Mouse (Mus musculus): ENCODE data around the gene Gm29797. TPM values are rescaled to one million over a fixed set of nuclear protein-coding genes. Genes with fewer than 3 reads are reported as not detected.

The Gm29797 gene
- polyA plus RNA-seq (2016; fragmentation: Nextera tagmentation; extraction: Ambion mirVana), result not detected in 2 replicates

DNA sequence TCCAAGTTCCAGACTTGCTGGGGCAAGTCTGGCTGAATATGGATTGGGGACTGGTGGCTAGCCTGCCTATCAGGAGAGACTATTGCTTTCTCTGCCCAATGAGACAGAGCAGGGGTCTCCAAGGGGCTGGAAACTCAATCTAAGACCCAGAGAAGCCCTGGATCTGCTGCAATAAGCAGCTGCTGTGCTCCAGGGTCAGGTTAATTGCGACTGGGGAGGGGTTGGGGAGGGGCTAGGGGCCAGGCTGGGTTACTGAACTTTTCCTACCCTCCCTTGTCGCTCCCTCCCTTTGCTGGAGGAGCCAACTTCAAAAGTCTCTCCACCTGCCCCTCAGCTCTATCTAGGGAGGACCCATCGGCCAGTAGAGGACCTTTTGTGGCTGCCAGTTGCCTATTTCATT lies at the start of gene Gm29797:
Gene Gm29797, plus strand, starts transcription at position 301 of the 400 bp plus-strand sequence.
- Histone ChIP-seq H3K4me3 (no peak within 1 kb of the TSS), H3K36me3 (peaks cover 68% of the 10 kb centered on the region), H3K27me3 (ENCODE audit: insufficient read depth, poor library complexity, severe bottlenecking) (no peaks in the 10 kb centered on the region), H3K27ac (no peak within 1 kb of the TSS), H3K9me3 (no peaks in the 10 kb centered on the region), H3K4me1 (replicated peaks) (peaks cover 18% of the 10 kb centered on the region)
- no peak for DNase-seq (ENCODE audit: low spot score)
- WGBS, result 69% methylated on average over 3 of the region's 3 CpGs

DNA sequence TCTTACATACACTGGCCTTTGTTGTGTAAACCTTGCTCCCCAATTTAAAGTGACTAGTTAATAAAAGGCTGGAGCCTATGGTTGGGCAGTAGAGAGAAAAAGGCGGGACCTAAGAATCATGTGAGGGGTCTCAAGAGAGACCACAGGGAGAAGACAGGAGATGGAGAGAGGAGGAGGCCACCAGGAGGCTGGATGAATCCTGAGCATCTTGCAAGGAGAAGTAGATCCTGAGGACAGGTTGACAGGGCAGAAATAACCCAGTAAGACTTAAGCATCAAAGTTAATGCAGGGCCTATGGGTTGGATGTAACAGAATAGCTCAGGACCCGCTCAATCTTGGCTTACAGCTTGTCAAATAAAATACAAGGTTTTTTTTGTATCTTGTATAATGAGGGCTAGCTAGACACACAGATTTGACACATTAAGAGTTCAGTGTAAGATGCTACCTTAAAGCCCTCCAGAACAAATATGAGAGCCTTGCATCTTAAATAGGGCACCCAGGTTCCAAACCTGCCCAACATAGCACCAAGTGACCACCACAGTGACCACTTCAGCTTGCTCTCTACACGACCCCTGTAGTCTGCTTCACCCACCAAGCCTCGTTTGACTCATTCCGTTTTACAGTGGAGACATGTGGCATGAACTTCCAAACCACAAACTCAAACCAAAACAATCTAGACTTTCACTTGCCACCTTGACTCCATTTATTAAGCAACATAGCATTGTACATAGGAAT lies 37.9 kb upstream of the Gm29797 start:
- no peaks in the 10 kb centered on the region for H3K9me3 ChIP-seq
- H3K27ac ChIP-seq, result no peak overlapping the region
- no peak overlapping the region for H3K4me3 ChIP-seq
- no peaks in the 10 kb centered on the region for H3K4me1 ChIP-seq (replicated peaks)
- no peak for DNase-seq (ENCODE audit: low spot score)
- H3K27me3 ChIP-seq (ENCODE audit: insufficient read depth, poor library complexity, severe bottlenecking), result no peaks in the 10 kb centered on the region
- H3K36me3 ChIP-seq, result peaks cover 84% of the 10 kb centered on the region
- 90% methylated on average over 5 of the region's 5 CpGs for WGBS

DNA sequence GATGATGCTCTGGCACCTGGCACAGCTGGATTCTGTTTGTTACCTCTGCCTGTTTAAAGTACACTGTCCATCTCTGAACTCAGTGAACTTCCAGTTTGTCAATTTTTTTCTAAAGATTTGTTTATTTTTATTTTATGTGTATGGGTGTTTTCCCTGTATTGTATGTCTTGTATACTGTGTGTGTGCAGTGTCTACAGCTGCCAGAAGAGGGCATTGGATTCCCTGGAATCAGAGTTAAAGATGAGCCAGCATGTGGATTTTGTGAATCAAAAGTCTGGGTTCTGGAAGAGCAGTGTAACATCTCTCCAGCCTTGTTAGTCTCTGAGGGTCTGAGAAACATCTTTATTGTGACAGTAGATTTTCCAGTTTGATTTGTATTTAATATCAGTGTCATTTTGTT lies 33.4 kb upstream of the Gm29797 start:
- H3K27me3 ChIP-seq (ENCODE audit: insufficient read depth, poor library complexity, severe bottlenecking), result no peaks in the 10 kb centered on the region
- peaks cover 92% of the 10 kb centered on the region for H3K36me3 ChIP-seq
- H3K4me3 ChIP-seq, result no peak overlapping the region
- no peaks in the 10 kb centered on the region for H3K4me1 ChIP-seq (replicated peaks)
- no peaks in the 10 kb centered on the region for H3K9me3 ChIP-seq
- H3K27ac ChIP-seq, result no peak overlapping the region
- DNase-seq (ENCODE audit: low spot score), result no peak

GRCm38 (mm10) chr2:181628471-181628870 lies 28.4 kb upstream of the Gm29797 start:
- Histone ChIP-seq H3K36me3 (peaks cover 80% of the 10 kb centered on the region), H3K27me3 (ENCODE audit: insufficient read depth, poor library complexity, severe bottlenecking) (no peaks in the 10 kb centered on the region), H3K4me1 (replicated peaks) (no peaks in the 10 kb centered on the region), H3K27ac (no peak overlapping the region), H3K4me3 (no peak overlapping the region), H3K9me3 (no peaks in the 10 kb centered on the region)
- no peak for DNase-seq (ENCODE audit: low spot score)

- WGBS, result 96% methylated on average over 6 of the region's 6 CpGs
- peaks cover 85% of the 10 kb centered on the region for H3K36me3 ChIP-seq
Measured at GRCm38 (mm10) chr2:181632624-181633023, 24.2 kb upstream of the Gm29797 start.

GRCm38 (mm10) chr2:181635865-181636264 lies 21.0 kb upstream of the Gm29797 start:
- Histone ChIP-seq H3K36me3 (peaks cover 93% of the 10 kb centered on the region), H3K9me3 (no peaks in the 10 kb centered on the region), H3K27me3 (ENCODE audit: insufficient read depth, poor library complexity, severe bottlenecking) (no peaks in the 10 kb centered on the region), H3K4me1 (replicated peaks) (no peaks in the 10 kb centered on the region), H3K4me3 (no peak overlapping the region), H3K27ac (no peak overlapping the region)
- DNase-seq (ENCODE audit: low spot score), result no peak
- WGBS, result 95% methylated on average over 3 of the region's 3 CpGs

More at GRCm38 (mm10) chr2:181632624-181633023, 24.2 kb upstream of the Gm29797 start:
- H3K27ac ChIP-seq, result no peak overlapping the region
- no peak overlapping the region for H3K4me3 ChIP-seq
- no peak for DNase-seq (ENCODE audit: low spot score)
- H3K27me3 ChIP-seq (ENCODE audit: insufficient read depth, poor library complexity, severe bottlenecking), result no peaks in the 10 kb centered on the region
- no peaks in the 10 kb centered on the region for H3K4me1 ChIP-seq (replicated peaks)
- H3K9me3 ChIP-seq, result no peaks in the 10 kb centered on the region

- H3K9me3 ChIP-seq, result no peaks in the 10 kb centered on the region
- H3K36me3 ChIP-seq, result peaks cover 99% of the 10 kb centered on the region
- H3K27me3 ChIP-seq (ENCODE audit: insufficient read depth, poor library complexity, severe bottlenecking), result no peaks in the 10 kb centered on the region
- H3K4me3 ChIP-seq, result no peak overlapping the region
- 89% methylated on average over 2 of the region's 2 CpGs for WGBS
- H3K27ac ChIP-seq, result no peak overlapping the region
- DNase-seq (ENCODE audit: low spot score), result peak; percentile 58
- no peaks in the 10 kb centered on the region for H3K4me1 ChIP-seq (replicated peaks)
Measured at GRCm38 (mm10) chr2:181644361-181644760, 12.5 kb upstream of the Gm29797 start.

DNA sequence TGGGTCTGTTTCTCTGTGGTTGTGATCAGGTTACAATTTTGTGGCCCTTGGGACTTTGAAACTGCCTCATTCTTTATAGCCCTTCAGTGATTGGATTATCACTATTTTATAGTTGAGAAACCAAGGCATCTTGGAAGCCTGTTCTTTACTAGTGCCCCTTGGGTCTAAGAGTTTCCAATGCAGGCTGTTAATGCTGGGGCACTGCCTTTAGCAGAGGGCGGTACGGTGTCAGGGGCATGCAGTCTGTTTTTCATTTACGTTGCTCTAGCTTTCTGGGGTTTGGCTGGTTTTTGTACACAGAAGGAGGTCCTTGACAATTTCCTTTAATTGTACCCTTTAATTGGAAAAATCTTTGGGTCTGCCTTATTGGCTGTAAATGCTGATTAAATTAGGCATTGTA lies 11.2 kb upstream of the Gm29797 start:
- H3K4me1 ChIP-seq (replicated peaks), result no peaks in the 10 kb centered on the region
- H3K36me3 ChIP-seq, result peaks cover 99% of the 10 kb centered on the region
- H3K27me3 ChIP-seq (ENCODE audit: insufficient read depth, poor library complexity, severe bottlenecking), result no peaks in the 10 kb centered on the region
- no peak for DNase-seq (ENCODE audit: low spot score)
- H3K4me3 ChIP-seq, result no peak overlapping the region
- H3K27ac ChIP-seq, result no peak overlapping the region
- 93% methylated on average over 3 of the region's 3 CpGs for WGBS
- H3K9me3 ChIP-seq, result no peaks in the 10 kb centered on the region

DNA sequence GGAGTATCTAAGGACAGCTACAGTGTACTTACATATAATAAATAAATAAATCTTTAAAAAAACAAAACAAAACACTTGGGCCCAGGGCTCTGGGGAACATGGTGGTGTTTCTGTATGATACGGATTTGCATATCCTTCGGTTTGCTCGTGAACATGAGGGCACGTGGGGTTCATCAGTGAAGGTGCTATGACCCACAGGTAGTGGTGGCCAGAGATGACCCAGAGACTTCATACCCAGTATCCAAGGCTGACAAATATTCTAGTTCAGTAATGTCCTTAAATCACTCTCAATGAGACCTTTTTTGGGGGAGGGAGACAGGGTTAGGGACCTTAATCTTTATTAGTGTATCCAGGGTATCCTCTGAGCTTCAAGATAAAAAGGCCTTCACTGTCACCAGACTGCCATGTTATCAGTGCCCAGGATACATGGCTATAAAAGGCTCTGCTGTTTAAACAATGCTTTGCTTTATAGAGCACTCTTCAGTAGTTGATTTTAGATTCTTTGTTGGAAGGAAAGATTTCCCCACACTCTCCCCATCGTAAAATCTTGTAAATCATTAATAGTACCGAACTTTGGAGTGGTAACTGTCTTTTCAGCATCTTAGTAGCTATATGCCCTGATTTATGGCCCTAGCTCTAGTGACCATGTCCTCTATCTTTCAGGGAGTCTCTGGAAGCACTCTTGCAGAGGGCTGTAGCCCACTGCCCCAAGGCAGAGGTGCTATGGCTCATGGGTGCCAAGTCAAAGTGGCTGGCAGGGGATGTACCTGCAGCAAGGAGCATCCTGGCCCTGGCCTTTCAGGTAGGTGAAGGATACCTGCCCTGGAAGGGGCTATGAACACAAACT lies 10.0 kb upstream of the Gm29797 start:
- peaks cover 99% of the 10 kb centered on the region for H3K36me3 ChIP-seq
- WGBS, result 94% methylated on average over 6 of the region's 6 CpGs

DNA sequence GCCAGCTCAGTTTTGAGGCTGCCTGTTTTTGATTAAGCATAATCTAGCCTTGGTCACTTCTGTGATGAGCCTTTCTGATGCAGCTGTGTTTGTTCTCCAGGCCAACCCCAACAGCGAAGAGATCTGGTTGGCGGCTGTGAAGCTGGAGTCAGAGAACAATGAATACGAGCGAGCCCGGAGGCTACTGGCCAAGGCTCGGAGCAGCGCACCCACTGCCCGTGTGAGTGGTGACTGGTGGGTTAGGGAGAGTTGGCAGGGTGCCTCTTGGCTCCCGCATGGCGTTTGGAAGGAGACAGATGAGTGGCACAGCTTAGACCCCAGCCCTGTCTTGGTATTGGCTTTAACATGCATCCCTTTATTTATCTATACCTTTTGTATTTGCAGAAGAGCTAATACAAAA lies 7.9 kb upstream of the Gm29797 start:
- Histone ChIP-seq H3K4me3 (no peak overlapping the region), H3K36me3 (peaks cover 100% of the 10 kb centered on the region), H3K27ac (no peak overlapping the region), H3K4me1 (replicated peaks) (no peaks in the 10 kb centered on the region), H3K27me3 (ENCODE audit: insufficient read depth, poor library complexity, severe bottlenecking) (no peaks in the 10 kb centered on the region), H3K9me3 (no peaks in the 10 kb centered on the region)
- no peak for DNase-seq (ENCODE audit: low spot score)
- WGBS, result 96% methylated on average over 10 of the region's 10 CpGs

More for the DNA sequence above, 10.0 kb upstream of the Gm29797 start:
- no peak for DNase-seq (ENCODE audit: low spot score)
- H3K27me3 ChIP-seq (ENCODE audit: insufficient read depth, poor library complexity, severe bottlenecking), result no peaks in the 10 kb centered on the region
- no peaks in the 10 kb centered on the region for H3K4me1 ChIP-seq (replicated peaks)
- H3K9me3 ChIP-seq, result no peaks in the 10 kb centered on the region
- H3K27ac ChIP-seq, result no peak overlapping the region
- no peak overlapping the region for H3K4me3 ChIP-seq

- H3K36me3 ChIP-seq, result peaks cover 99% of the 10 kb centered on the region
- H3K4me3 ChIP-seq, result no peak overlapping the region
- DNase-seq (ENCODE audit: low spot score), result no peak
- H3K9me3 ChIP-seq, result no peaks in the 10 kb centered on the region
- H3K4me1 ChIP-seq (replicated peaks), result no peaks in the 10 kb centered on the region
- no peak overlapping the region for H3K27ac ChIP-seq
- no peaks in the 10 kb centered on the region for H3K27me3 ChIP-seq (ENCODE audit: insufficient read depth, poor library complexity, severe bottlenecking)
Measured at GRCm38 (mm10) chr2:181653065-181653464, 3.8 kb upstream of the Gm29797 start.

DNA sequence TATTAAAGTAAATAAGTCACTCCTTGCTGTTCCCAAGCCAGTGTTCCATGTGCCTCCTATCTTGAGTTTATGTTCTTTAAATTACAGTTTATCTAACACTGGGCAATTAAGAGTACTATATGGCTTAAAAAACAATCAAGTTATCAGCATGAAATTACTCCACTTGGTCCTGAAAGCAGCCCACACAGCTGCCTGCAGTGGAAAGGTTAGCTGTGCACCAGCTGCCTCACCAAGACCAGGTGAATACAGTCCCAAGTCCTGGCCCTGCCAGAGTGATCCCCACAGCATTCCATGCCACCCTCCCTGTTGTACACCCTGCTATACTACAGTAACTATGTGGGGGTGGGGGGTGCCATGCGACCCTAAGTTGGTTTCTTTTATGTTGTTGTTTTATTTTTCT lies 3.3 kb upstream of the Gm29797 start:
- H3K9me3 ChIP-seq, result no peaks in the 10 kb centered on the region
- H3K27ac ChIP-seq, result no peak overlapping the region
- 94% methylated on average over 1 of the region's 1 CpGs for WGBS
- DNase-seq (ENCODE audit: low spot score), result no peak
- H3K36me3 ChIP-seq, result peaks cover 96% of the 10 kb centered on the region
- H3K4me3 ChIP-seq, result no peak overlapping the region
- H3K27me3 ChIP-seq (ENCODE audit: insufficient read depth, poor library complexity, severe bottlenecking), result no peaks in the 10 kb centered on the region
- H3K4me1 ChIP-seq (replicated peaks), result no peaks in the 10 kb centered on the region

DNA sequence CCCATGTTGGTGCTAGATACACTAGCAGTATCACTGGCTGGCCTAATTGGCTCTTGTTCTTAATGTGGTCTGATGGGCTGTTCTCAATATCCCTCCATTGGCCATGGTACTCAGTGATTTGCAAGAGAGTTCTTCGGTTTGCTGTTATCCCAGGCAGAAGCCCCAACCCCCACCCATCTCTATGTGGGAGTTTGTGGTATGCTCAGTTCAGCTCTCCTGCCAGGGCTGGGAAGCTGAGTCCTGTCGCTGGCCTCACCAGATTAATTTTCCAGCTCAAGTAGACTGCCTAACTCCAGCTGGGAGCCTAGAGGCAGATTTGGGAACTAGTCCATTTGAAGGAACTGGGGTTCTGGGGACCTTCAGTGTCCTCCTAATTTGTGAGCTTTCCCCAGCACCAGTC lies 607 bp downstream of the Gm29797 start:
- H3K9me3 ChIP-seq, result no peaks in the 10 kb centered on the region
- WGBS, result 80% methylated on average over 2 of the region's 2 CpGs
- no peak overlapping the region for H3K4me3 ChIP-seq
- H3K4me1 ChIP-seq (replicated peaks), result peaks cover 18% of the 10 kb centered on the region
- H3K27me3 ChIP-seq (ENCODE audit: insufficient read depth, poor library complexity, severe bottlenecking), result no peaks in the 10 kb centered on the region
- H3K27ac ChIP-seq, result no peak overlapping the region
- H3K36me3 ChIP-seq, result peaks cover 61% of the 10 kb centered on the region
- no peak for DNase-seq (ENCODE audit: low spot score)
